Mouse (Mus musculus) CH12.LX (cell line): ENCODE data around the gene Reep6.

Source experiments
- CHD2 ChIP-seq: IDR thresholded peaks from 2 replicates; pipeline ENCODE4 v1.6.1; 2011; ENCODE audit warnings: low read length, improper control_type of control experiment
- CTCF ChIP-seq, 2 experiments: IDR thresholded peaks in 1 of 2; conservative IDR thresholded peaks in 1 of 2; 2 replicates each; pipeline ENCODE4 v1.5.1; 2011 to 2012; ENCODE audit warnings: low read depth in 2 of 2, low read length in 2 of 2, improper control_type of control experiment in 1 of 2, inconsistent platforms in 1 of 2, mild to moderate bottlenecking in 1 of 2, moderate library complexity in 1 of 2
- E2F4 ChIP-seq: IDR thresholded peaks from 2 replicates; pipeline ENCODE4 v1.6.1; 2011; ENCODE audit warnings: low read depth, low read length, improper control_type of control experiment; ENCODE audit not compliant: insufficient replicate concordance
- EP300 ChIP-seq: IDR thresholded peaks from 2 replicates; pipeline ENCODE4 v1.6.1; 2011; ENCODE audit warnings: low read length, improper control_type of control experiment
- MAZ ChIP-seq: IDR thresholded peaks from 2 replicates; pipeline ENCODE4 v1.6.1; 2012; ENCODE audit warnings: low read depth, mild to moderate bottlenecking, inconsistent platforms, low read length, improper control_type of control experiment, moderate library complexity
- MEF2A ChIP-seq: IDR thresholded peaks from 2 replicates; pipeline ENCODE4 v1.6.1; 2014; ENCODE audit warnings: low read depth, mild to moderate bottlenecking, inconsistent platforms, low read length, improper control_type of control experiment, borderline replicate concordance
- NELFE ChIP-seq: IDR thresholded peaks from 2 replicates; pipeline ENCODE4 v1.6.1; 2011; ENCODE audit warnings: low read depth, low read length, improper control_type of control experiment
- POLR2A ChIP-seq: IDR thresholded peaks from 2 replicates; pipeline ENCODE4 v1.6.1; 2011; ENCODE audit warnings: low read depth, mild to moderate bottlenecking, improper control_type of control experiment, low read length
- POLR2AphosphoS2 ChIP-seq: IDR thresholded peaks from 2 replicates; pipeline ENCODE4 v1.6.1; 2011; ENCODE audit warnings: low read depth, low read length, improper control_type of control experiment
- RAD21 ChIP-seq: IDR thresholded peaks from 2 replicates; pipeline ENCODE4 v1.6.1; 2011; ENCODE audit warnings: low read depth, mild to moderate bottlenecking, low read length, improper control_type of control experiment, moderate library complexity
- TBP ChIP-seq: conservative IDR thresholded peaks from 2 replicates; pipeline ENCODE4 v1.6.1; 2011; ENCODE audit warnings: low read depth, low read length, improper control_type of control experiment
- ZNF384 ChIP-seq: IDR thresholded peaks from 2 replicates; pipeline ENCODE4 v1.6.1; 2012; ENCODE audit warnings: low read depth, low read length, improper control_type of control experiment, inconsistent platforms

DNA sequence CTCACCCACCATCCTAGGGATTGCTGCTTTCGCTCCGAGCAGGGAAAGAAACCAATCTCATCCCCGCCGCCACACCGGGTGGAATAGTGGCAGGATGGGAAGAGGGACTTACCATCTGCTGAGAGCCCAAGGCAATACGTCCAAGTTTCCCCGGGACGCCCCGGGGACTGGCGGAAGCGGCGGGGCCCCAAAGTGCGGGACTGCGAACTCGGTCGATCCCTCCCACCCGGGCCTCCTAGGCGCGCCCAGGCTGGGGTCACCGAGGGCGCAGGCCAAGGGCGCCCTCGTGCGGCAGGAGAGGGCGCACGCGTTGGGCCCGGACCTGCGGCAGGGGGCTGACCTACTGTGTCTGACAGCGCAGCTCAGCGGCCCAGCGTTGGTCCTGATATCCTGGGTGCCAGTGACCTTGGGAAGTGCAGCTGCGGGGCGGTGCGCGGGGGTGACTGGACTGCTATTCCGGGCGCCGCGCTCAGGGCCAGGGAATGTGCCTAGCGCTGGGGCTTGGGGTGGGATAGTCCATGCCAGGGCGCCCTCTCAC lies 18.6 kb downstream of the Reep6 start, which contains the start of gene Adamtsl5:
- no peak for TF ChIP-seq POLR2AphosphoS2
- peak; percentile 20 to 92; a peak in 2 of 4 replicates for TF ChIP-seq CTCF (conservative IDR thresholded peaks at IDR 0.05 in 1 of 2, IDR thresholded peaks at IDR 0.05 in 1 of 2; ENCODE audit: low read depth in 2 of 2, low read length in 2 of 2)
- TF ChIP-seq POLR2A = peak; percentile 37; the same call in 1 of the 2 replicates
- peak; percentile 82 for TF ChIP-seq RAD21
- 0 out of 2 replicates have a peak, but pooled peaks have one; percentile 12 for TF ChIP-seq MEF2A
- no peak for TF ChIP-seq EP300
- peak; percentile 73; the same call in 1 of the 2 replicates for TF ChIP-seq MAZ
- TF ChIP-seq NELFE = no peak
- no peak for TF ChIP-seq CHD2
- no peak for TF ChIP-seq ZNF384
- TF ChIP-seq E2F4 = no peak
- no peak for TF ChIP-seq TBP
